Mouse (Mus musculus): ENCODE measurements around the gene Vcam1. TPM values are rescaled to one million over a fixed set of nuclear protein-coding genes. Genes with fewer than 3 reads are reported as not detected.

Vcam1 gene
- polyA plus RNA-seq (2017; shearing (Covaris generic)) = 0.94 TPM

DNA sequence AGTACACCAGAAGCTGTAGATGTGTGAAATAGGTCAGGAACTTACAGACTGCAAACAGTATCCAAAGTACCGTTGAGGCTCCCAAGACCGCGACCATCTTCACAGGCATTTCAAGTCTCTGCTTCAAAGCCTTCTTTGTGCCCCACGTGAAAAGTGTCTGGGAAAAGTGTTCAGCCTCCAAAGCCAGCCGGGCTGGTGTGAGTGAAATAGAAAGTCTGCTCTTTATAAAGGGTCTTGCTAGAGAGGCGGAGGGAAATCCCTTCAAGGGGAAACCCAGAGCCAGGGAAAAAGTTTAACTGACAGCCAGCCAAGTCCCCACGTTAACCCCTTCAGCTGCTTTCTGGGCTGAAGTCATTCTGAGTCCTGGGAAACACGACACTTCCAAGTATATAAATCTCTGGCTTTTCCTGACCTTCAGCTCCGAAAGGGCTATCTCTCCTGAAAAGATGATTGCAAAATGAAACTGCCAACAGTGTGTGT is at the start of gene Vcam1:
TSS of gene Vcam1 (minus strand) at position 430 of the 480 bp plus-strand sequence.

Other genes with a start within 250 kb of the Vcam1 start
- gene Dph5, start 241.9 kb downstream of the Vcam1 start, polyA plus RNA-seq (2017; shearing (Covaris generic)) = 84.1 TPM
- gene Slc30a7, start 122.3 kb downstream of the Vcam1 start, polyA plus RNA-seq (2017; shearing (Covaris generic)) = 59.2 TPM
- 3.8 TPM for gene Extl2, start 122.2 kb downstream of the Vcam1 start, polyA plus RNA-seq (2017; shearing (Covaris generic))
- gene Gpr88, start 123.8 kb upstream of the Vcam1 start, polyA plus RNA-seq (2017; shearing (Covaris generic)) = not detected

Measured in effector memory CD4-positive, alpha-beta T cell, adult 5 months (primary cell).